Mouse (Mus musculus): ENCODE data around the gene Tssc4.

The Tssc4 gene

DNA sequence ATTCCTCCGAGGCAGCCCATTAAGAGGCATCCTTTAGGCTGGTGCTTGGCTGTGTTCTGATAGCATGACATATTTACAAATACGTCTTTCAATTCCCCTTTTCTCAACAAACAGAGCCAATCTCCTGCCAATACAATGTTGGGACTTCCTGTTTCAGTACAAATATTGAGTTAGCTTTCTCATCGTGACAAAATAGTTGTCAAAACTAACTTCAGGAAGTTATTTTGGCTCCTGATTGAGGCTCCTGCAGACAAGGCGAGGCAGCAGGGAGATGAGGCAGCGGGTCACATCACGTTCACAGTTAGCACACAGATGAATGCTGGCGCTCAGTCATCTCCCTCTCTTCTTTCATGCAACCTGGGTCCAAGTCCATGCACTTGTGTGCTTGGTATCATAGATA lies 22.7 kb upstream of the Tssc4 start:
- DNase-seq = no peak

- DNase-seq = no peak
These were observed 19.7 kb upstream of the Tssc4 start for GRCm38 (mm10) chr7:143049331-143049730.

GRCm38 (mm10) chr7:143049841-143050816 lies 18.9 kb upstream of the Tssc4 start:
- DNase-seq = no peak

GRCm38 (mm10) chr7:143051316-143051715 lies 17.7 kb upstream of the Tssc4 start:
- DNase-seq = no peak

- DNase-seq = peak; percentile 93 to 96
These were observed 16.4 kb upstream of the Tssc4 start, which contains the start of gene Cd81 for GRCm38 (mm10) chr7:143052626-143053007. Cd81 (plus strand) TSS chr7:143052739.

GRCm38 (mm10) chr7:143053008-143053899 lies 15.8 kb upstream of the Tssc4 start:
- DNase-seq = peak; percentile 77 to 84

- no peak for DNase-seq
These were observed 15.0 kb upstream of the Tssc4 start for GRCm38 (mm10) chr7:143053961-143054611.

DNA sequence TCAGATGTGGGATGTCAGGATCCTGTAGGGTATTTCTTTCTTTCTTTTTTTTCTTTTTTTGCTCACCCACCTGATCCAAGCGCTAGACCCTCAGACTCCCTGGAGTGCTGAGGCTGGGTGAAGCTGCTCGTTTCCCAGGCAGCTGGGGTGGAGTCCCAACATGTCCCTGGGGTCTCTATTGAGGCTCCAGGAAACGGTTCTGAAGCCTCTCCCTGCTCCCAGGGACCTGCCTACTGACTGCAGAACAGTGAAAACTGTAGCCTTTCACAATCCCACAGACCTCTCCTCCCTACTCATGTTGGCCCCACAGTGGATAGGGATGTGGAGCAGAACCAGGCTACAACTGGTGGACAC lies 14.5 kb upstream of the Tssc4 start:
- no peak for DNase-seq

- no peak for DNase-seq
These were observed 14.0 kb upstream of the Tssc4 start for GRCm38 (mm10) chr7:143055001-143055400.

DNA sequence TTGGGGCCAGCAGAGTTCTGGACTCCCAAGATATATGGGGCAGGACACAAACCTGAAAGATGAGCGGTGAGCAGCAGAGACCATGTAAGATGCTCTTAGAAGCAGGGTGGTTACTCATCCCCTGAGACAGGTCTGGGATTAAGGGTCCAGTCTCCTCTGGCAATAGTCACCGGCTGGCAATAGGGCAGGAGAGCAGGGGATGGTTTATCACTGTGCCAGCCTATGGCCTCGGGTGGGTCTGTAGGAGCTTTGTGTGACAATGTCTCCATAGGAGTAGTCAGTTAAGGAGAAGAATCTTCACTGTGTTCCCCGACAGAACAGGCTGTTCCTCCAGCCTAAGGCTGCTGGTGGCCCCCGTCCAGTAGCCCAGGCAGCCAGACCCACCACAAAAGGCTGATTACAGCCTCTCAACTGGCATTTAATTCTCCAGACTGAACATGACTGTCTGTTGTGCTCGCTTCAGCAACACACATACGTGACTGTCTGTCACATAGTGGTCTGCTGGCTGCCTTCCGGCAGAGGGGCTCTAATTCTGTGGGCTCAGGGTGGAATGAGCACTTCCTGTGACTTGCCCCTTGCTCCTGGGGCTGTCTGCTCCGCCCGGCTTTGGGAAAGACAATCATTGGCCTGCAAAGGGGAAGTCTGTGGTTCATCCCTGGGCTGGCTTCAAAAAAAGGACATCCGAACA lies 13.4 kb upstream of the Tssc4 start:
- DNase-seq = no peak

- no peak for DNase-seq
These were observed 12.0 kb upstream of the Tssc4 start for GRCm38 (mm10) chr7:143057023-143057422.

DNA sequence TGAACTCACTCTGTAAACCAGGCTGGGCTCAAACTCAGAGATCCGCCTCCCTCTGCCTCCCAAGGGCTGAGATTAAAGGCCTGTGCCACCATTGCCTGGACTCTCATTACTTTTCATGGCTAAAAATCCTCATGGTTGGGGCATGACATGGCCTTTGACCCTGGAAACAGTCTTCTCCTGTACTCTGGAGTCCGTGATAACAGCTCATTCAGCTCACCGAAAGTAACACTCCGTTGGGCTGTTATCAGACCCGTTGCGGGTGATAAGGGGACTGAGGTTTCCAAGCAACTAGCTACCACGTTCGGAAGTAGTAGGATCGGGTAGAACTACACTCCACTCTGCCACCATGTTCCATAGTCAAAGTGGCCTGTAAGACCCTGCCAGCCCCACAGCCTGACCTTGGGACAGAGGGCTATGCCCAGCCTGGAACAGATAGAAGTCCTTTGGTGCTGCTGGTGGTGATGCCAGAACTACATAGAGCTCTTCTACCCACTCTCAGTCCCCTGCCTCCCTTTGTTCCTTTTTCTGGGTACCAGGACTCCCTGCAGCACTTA lies 11.3 kb upstream of the Tssc4 start:
- DNase-seq = no peak

GRCm38 (mm10) chr7:143058221-143058697 lies 10.8 kb upstream of the Tssc4 start:
- DNase-seq = no peak

GRCm38 (mm10) chr7:143059202-143059870 lies 9.7 kb upstream of the Tssc4 start:
- no peak for DNase-seq

DNA sequence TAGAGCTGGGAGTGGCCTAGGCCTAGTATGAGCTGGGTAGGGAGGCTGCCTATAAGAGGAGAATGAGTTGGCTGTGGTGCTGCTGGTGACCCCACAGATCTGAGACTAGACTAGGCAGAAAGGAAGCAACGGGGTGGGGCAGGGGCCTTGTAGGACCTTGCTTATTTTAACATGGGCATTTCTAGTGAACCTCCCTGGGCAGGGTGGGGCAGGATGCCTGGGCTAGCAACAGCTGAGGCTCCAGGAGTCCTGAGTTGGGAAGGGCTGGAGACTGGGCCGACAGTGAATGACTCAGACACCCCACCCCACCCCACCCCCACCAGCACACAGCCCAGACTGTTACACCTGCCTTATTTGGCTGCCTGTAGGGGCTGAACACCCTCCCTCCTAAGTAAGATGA lies 6.3 kb upstream of the Tssc4 start:
- DNase-seq = no peak

DNA sequence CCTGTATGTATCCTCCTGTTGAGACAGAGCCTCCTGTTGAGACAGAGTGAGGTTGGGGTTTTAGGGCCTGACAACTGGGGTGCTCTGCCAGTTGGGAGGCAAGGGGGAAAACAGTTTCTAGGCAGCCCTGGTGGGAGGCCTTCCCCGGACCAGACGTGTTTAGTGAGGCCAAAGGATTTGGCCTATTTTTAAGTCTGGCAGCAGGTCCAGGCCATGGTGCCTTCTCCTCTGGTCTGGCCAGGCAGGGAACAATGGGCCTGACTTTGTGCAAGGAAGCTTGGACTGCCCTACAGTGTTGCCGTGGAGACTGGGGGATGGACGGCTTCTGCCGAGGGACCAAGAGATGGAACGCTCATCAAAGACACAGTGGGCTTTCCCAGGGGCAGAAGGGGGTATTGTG lies 4.8 kb upstream of the Tssc4 start:
- no peak for DNase-seq

GRCm38 (mm10) chr7:143065692-143066091 lies 3.4 kb upstream of the Tssc4 start:
- DNase-seq = no peak

DNA sequence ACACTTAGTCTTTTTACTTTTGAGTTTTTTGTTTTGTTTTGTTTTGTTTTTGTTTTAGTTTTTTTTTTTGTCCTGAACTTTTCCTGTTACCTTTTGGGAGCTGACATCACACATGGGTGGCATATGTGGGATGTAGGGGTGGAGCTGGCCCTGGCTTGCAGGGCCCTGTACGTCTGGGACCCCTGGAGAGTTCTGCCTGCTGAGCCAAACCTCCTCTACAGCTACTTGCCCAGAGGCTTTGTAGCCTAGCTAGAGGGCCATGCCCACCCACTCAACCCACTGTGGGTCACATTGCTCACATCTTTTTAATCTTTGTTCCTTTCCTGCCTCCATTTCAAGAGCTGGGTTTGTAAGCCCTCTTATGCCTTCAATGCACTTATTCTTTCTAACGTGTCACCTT lies 1.6 kb upstream of the Tssc4 start:
- DNase-seq = no peak

DNA sequence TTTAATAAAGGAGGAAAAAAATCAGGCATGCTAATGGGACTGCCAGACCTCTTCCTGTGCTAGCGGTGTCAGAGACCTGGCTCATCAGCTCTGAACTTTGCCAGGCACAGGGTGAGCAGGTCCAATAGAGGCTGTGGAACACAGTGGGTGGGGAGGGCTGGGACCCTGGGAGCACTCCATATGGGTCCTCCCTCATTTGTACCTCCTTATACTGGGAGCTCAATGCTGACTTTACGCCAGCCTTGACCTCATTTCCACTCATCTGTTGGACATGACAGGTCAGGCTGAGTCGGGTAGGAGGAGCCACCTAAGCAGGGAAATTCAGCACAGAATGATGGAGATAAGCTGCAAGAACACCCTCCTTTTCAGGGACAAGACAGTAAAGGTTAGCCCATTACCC lies 1.2 kb upstream of the Tssc4 start:
- no peak for DNase-seq

GRCm38 (mm10) chr7:143068316-143068881 lies 650 bp upstream of the Tssc4 start:
- peak in 1 of 2 experiments; percentile 48 for DNase-seq

Data from thymus, postnatal 36 days (tissue).